Mouse (Mus musculus) erythroblast, embryonic 14.5 days (primary cell): ENCODE results near the gene Irf3. TPM values are rescaled to one million over a fixed set of nuclear protein-coding genes. Genes with fewer than 3 reads are reported as not detected.
"Not testable (repeated sequence)": the region's sequence is repeated elsewhere in the genome, so short reads cannot be mapped to it uniquely, and the experiment has no call there.

ENCODE experiments used
- H3K27me3 ChIP-seq: 2 replicates; pipeline ENCODE4 v1.6.1; 2012; ENCODE audit warnings: inconsistent platforms; ENCODE audit not compliant: control insufficient read depth
- H3K36me3 ChIP-seq: 2 replicates; pipeline ENCODE4 v1.6.1; 2012; ENCODE audit warnings: mild to moderate bottlenecking, inconsistent platforms; ENCODE audit not compliant: control insufficient read depth
- H3K4me1 ChIP-seq: 2 replicates; pipeline ENCODE4 v1.6.1; 2012; ENCODE audit warnings: inconsistent platforms; ENCODE audit not compliant: control insufficient read depth
- H3K4me3 ChIP-seq: replicated peaks from 2 replicates; pipeline ENCODE3; 2012; ENCODE audit warnings: moderate library complexity, mild to moderate bottlenecking, inconsistent platforms
- H3K9me3 ChIP-seq: 2 replicates; pipeline ENCODE4 v1.6.1; 2012; ENCODE audit warnings: low read length, inconsistent platforms, mixed read lengths; ENCODE audit not compliant: control insufficient read depth
- GATA1 ChIP-seq: IDR thresholded peaks from 2 replicates; pipeline ENCODE4 v1.6.1; 2012; ENCODE audit warnings: low read length, inconsistent platforms, mixed read lengths
- TAL1 ChIP-seq: IDR thresholded peaks from 3 replicates; pipeline ENCODE4 v1.6.1; 2012; ENCODE audit warnings: low read length, inconsistent platforms, mixed read lengths
- polyA plus RNA-seq: library from polyadenylated mRNA; stranded (reverse); fragments of >175 nt; gene quantifications from 2 replicates; pipeline ENCODE4 v1.2.3, GENCODE M21; 2012

The Irf3 gene
- polyA plus RNA-seq, 1 experiment, result 10.6 TPM

DNA sequence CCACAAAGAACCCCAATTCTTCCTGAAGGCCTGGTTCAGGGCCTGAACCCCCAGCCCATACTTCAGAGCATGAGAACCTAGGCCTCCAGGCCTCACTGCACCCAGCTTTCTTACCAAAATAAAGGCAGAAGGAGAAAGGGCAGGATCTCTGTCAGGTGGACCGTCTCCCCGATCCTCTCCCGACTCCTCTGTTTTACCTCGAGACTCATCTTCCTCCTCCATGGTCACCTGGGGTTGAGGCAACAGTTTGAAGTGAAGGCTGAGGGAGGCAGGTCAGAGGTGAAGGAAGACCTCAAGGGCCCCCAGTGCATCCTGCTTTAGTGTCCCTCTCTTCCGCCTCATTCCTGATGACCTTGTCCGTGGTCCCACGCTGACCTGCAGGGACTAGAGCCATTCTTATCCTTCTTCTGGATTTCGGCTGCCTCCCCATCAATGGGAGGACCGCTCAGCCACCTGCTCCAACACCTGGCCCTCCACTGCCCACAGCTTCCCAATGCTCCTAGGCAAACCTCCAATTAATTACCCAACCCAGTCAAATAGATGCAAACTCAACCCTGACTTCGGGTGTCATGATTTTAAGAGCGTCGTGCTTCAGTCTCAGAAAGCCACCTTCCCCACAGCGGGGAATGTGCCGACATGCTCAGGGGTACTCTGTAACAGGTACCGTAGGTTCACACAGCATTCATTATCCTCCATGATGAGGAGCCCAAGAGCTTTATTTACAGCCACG is 16.1 kb downstream of the Irf3 start:
- Histone ChIP-seq H3K36me3 (peaks cover 58% of the 10 kb centered on the region), H3K9me3 (peaks cover under 1% of the 10 kb centered on the region), H3K4me1 (peaks cover 80% of the 10 kb centered on the region), H3K4me3 (peak overlapping the region; percentile 8), H3K27me3 (peaks cover 7% of the 10 kb centered on the region)
- TF ChIP-seq TAL1 (no peak), GATA1 (no peak)

DNA sequence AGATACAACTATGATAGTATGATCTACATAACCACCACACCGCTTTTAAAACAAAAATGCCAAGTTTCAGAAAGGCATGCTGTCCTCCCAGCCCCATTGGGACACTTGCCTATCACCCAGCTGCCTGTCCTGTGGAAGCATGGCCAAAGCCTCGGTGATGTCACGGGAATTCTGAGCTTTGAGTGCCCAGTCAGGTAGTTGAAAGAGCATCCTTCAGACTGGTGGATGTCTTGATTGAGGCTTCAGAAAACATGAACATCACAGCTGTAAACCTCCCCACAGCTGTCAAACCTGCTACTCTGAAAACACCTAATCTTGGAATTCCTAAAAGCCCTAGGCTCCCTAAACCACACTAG is 16.6 kb downstream of the Irf3 start:
- Histone ChIP-seq H3K4me1 (peaks cover 84% of the 10 kb centered on the region), H3K4me3 (peak overlapping the region; percentile 8), H3K9me3 (no peaks in the 10 kb centered on the region), H3K36me3 (peaks cover 53% of the 10 kb centered on the region), H3K27me3 (peaks cover 12% of the 10 kb centered on the region)
- TF ChIP-seq GATA1 (no peak), TAL1 (no peak)

DNA sequence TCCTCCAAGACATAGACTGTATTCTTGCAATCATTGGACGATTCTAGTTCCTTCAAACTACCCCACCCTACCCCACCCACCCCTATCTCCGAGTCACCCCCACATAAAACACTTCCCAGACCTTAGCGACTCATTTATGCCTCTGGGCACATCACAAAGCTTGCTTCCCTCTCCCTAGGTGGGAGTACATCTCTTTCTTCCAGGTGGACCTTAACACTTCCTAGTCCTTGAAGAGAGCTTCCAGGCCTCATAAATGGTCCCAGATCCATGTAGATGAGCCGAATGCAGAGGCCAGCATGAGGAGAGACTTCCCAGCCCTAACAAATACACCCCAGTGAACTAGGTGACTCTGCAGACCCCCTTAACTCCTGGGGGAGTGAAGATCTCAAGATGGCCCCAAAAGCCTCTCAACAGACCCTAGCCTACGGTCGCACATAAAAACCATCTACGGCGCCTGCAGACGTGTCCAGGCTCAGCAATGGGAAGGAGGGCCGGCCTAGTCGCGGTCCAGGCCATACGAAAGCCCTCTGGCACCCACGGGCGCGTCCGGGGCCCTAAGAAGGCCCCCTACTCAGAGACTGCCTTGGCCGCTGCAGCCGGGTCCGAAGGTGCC is 18.0 kb downstream of the Irf3 start:
- Histone ChIP-seq H3K4me1 (peaks cover 74% of the 10 kb centered on the region), H3K9me3 (no peaks in the 10 kb centered on the region), H3K36me3 (peaks cover 39% of the 10 kb centered on the region), H3K27me3 (peaks cover 26% of the 10 kb centered on the region), H3K4me3 (peak overlapping the region; percentile 87)
- TF ChIP-seq TAL1, result no peak
- TF ChIP-seq GATA1, result no peak

DNA sequence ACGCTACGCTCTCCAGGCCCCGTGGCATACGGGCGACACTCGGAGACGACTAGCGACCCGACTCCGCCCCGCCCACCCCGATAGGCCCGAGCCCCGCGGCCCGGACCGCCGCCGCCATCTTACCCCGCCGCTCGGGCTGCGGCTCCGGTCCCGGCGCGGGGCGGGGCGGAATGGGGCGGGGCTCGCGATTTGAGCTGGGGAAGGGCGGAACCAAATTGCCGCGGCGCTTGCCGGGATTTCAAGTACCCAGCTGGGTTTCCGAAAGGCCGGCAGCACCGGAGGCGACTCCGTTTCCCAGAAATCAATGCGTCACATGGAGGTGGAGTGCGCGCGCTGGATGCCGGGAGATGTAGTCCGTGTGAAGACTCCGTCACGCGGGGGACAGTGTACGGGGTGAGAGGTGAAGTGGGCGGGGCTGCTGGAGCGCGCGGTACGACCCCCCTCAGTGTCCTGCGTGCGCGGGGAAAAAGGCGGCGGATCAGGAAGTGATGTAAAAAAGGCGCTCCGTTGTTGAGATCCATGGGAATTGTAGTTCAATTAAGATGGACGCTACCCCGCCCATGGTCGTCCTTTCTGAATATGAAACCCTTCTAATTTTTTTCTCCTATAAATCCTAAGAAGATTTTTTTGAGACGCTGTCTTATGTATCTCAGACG is 18.6 kb downstream of the Irf3 start, which contains the start of gene Scaf1:
Gene Scaf1 (minus strand): TSS at position 407 of the 656 bp plus-strand sequence.
- Histone ChIP-seq H3K36me3 (peaks cover 33% of the 10 kb centered on the region), H3K27me3 (peaks cover 32% of the 10 kb centered on the region), H3K4me3 (peak within 1 kb of the TSS; percentile 87), H3K4me1 (peaks cover 73% of the 10 kb centered on the region), H3K9me3 (no peaks in the 10 kb centered on the region)
- TF ChIP-seq GATA1 (no peak), TAL1 (no peak)

DNA sequence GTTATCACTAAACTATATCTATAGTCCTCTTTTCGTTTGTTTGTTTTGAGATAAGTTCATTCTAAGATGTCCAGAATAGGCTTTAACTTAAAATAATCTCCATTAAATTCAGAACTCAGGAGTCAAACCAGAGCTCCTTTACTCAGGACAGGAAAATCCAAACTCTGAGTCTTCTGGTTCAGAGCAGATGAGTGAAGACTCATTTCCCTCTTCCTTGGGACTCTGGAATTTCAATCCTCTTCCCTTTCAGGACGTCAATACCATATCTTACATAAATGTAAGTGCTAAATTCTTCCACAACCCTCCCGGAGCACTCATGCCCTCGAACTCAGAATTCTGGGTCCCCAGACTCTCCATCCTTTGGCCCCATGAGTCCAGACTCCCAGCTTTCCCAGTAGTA is 19.3 kb downstream of the Irf3 start:
- H3K27me3 ChIP-seq, result peaks cover 38% of the 10 kb centered on the region
- peaks cover 26% of the 10 kb centered on the region for H3K36me3 ChIP-seq
- TF ChIP-seq TAL1, result no peak
- TF ChIP-seq GATA1, result no peak
- H3K9me3 ChIP-seq, result no peaks in the 10 kb centered on the region
- H3K4me3 ChIP-seq, result peak overlapping the region; percentile 87
- peaks cover 68% of the 10 kb centered on the region for H3K4me1 ChIP-seq

DNA sequence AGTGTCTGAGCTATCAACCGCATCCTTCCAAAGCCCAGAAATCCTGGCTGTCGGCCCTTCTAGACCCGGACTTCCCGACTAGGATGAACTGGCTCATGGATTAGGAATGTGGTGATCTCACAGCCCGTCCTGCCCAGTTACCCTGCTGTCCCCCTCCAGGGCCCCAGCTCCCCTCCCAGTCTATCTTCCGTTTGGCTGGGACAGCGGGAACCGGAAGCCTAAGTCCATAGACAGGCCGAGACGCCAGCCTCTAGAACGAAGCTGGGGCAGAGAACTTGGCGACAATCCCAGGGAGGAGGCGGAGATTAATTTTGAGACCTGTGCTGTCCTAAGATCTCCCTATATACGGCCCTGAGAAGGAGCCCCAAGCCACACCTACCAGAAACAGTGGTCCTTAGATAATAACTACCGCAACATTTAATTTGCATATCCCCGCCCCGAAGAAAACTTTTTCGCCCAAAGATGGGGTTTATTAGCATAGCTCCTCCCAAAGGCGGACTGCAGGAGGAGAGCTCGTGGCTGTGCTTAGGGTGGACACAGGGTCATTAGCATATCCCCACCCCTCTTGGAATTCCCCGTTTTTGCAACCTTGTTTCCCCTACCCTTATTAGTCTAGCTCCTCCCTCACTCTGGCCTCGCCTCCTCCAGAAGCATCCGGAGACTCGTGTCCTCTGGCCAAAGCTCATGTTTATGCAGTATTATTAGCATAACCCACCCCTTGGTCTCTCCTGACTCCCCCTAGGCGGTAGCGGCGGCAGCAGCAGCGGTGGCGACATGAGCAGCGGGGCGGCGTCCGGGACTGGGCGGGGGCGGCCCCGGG is 20.0 kb downstream of the Irf3 start, which contains the start of gene Rras:
Gene Rras (plus strand): TSS at position 720 of the 820 bp plus-strand sequence.
- peaks cover 20% of the 10 kb centered on the region for H3K36me3 ChIP-seq
- H3K27me3 ChIP-seq, result peaks cover 39% of the 10 kb centered on the region
- no peaks in the 10 kb centered on the region for H3K9me3 ChIP-seq
- H3K4me1 ChIP-seq, result peaks cover 61% of the 10 kb centered on the region
- TF ChIP-seq TAL1 (no peak), GATA1 (0 out of 2 replicates have a peak, but pooled peaks have one; percentile 21)
- H3K4me3 ChIP-seq, result peak within 1 kb of the TSS; percentile 87

DNA sequence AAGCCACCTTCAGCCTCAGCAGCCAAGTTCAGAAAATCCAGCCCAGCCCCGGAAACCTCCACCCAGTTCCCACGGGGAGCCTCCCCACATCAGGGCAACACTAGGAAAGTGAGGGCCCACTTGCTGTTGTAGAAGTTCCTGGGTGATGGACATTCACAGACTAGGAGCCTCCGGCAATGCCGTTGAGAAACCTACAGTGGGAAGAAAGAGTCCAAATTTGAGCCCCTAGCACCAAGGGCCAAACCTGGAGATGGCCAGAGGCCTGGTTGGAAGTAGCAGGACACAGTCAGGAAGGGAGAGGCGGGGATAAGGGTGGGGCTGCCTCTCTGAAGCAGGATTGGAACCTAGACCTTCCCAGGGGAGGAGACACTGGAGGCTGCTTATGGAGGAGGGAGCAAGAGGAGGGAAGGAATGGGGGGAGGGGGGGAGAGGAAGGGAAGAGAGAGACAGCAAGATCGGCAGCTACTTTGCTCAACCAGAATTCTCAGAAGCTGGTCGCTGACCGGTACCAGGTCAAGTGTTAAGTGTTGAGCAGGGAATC is 21.7 kb downstream of the Irf3 start:
- peaks cover 39% of the 10 kb centered on the region for H3K27me3 ChIP-seq
- H3K4me3 ChIP-seq, result no peak overlapping the region
- H3K36me3 ChIP-seq, result peaks cover 3% of the 10 kb centered on the region
- H3K9me3 ChIP-seq, result no peaks in the 10 kb centered on the region
- peaks cover 45% of the 10 kb centered on the region for H3K4me1 ChIP-seq
- TF ChIP-seq GATA1 (no peak), TAL1 (no peak)

DNA sequence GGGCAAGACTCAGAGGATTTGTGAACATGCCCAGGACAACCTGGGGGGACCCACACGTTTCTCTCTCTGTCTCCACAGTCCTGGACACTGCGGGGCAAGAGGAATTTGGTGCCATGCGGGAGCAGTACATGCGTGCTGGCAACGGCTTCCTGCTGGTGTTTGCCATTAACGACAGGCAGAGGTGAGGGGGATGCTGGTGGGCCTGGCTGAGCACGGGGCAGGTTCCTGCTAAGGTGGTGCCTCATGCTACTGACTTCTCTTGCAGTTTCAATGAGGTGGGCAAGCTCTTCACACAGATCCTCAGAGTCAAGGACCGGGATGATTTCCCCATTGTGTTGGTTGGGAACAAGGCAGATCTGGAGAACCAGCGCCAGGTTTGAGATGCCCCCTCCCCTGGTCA is 22.8 kb downstream of the Irf3 start:
- Histone ChIP-seq H3K4me3 (no peak overlapping the region), H3K4me1 (peaks cover 44% of the 10 kb centered on the region), H3K36me3 (no peaks in the 10 kb centered on the region), H3K9me3 (no peaks in the 10 kb centered on the region), H3K27me3 (peaks cover 39% of the 10 kb centered on the region)
- no peak for TF ChIP-seq GATA1
- no peak for TF ChIP-seq TAL1

DNA sequence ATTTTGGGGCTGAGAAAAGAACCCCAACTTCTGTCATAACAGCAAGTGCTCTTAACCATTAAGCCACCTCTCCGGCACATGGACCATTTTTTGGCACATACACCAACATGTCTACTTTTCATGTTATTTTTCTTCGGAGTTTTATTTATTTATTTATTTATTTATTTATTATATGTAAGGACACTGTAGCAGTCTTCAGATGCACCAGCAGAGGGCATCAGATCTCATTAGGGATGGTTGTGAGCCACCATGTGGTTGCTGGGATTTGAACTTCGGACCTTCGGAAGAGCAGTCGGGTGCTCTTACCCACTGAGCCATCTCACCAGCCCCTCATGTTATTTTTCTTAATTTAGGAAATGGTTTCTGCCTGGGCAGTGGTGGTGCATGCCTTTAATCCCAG is 26.3 kb downstream of the Irf3 start:
- peaks cover 46% of the 10 kb centered on the region for H3K4me1 ChIP-seq
- not testable (repeated sequence) for H3K4me3 ChIP-seq, H3K9me3 ChIP-seq
- H3K27me3 ChIP-seq, result peaks cover 31% of the 10 kb centered on the region
- peaks cover 20% of the 10 kb centered on the region for H3K36me3 ChIP-seq
